Mouse (Mus musculus): ENCODE measurements around the gene Olfr527. TPM values are rescaled to one million over a fixed set of nuclear protein-coding genes. Genes with fewer than 3 reads are reported as not detected.

Gene Olfr527
- not detected in 2 replicates for polyA plus RNA-seq (2012; rRNA removed)

GRCm38 (mm10) chr7:140333717-140334116 lies at the start of gene Olfr527:
Gene Olfr527 (plus strand): TSS chr7:140334017.
- 94% methylated on average over 2 of the region's 2 CpGs for WGBS

GRCm38 (mm10) chr7:140295746-140296145 lies 38.1 kb upstream of the Olfr527 start:
- Histone ChIP-seq H3K27me3 (ENCODE audit: control insufficient read depth, insufficient read depth, low read length) (no peaks in the 10 kb centered on the region), H3K4me3 (ENCODE audit: extremely low read depth, insufficient read depth, insufficient read length) (no peak overlapping the region), H3K36me3 (ENCODE audit: control insufficient read depth, insufficient read depth, low read length) (no peaks in the 10 kb centered on the region), H3K4me1 (ENCODE audit: control insufficient read depth, insufficient read depth, insufficient read length) (no peaks in the 10 kb centered on the region), H3K27ac (ENCODE audit: insufficient read depth, low read length) (no peak overlapping the region)
- WGBS = 93% methylated on average over 9 of the region's 9 CpGs
- TF ChIP-seq POLR2A (IDR thresholded peaks at IDR 0.05; ENCODE audit: low read depth, low read length) (no peak), CTCF (IDR thresholded peaks at IDR 0.05; ENCODE audit: extremely low read depth, insufficient read depth, insufficient read length, insufficient replicate concordance) (no peak)
- DNase-seq (ENCODE audit: low read depth in 1 of 2, low spot score in 2 of 2) = no peak

More at GRCm38 (mm10) chr7:140333717-140334116, at the start of gene Olfr527:
- Histone ChIP-seq H3K4me1 (ENCODE audit: control insufficient read depth, insufficient read depth, insufficient read length) (no peaks in the 10 kb centered on the region), H3K27me3 (ENCODE audit: control insufficient read depth, insufficient read depth, low read length) (no peaks in the 10 kb centered on the region), H3K4me3 (ENCODE audit: extremely low read depth, insufficient read depth, insufficient read length) (no peak within 1 kb of the TSS), H3K27ac (ENCODE audit: insufficient read depth, low read length) (no peak within 1 kb of the TSS), H3K36me3 (ENCODE audit: control insufficient read depth, insufficient read depth, low read length) (no peaks in the 10 kb centered on the region)
- TF ChIP-seq POLR2A (IDR thresholded peaks at IDR 0.05; ENCODE audit: low read depth, low read length) = no peak
- TF ChIP-seq CTCF (IDR thresholded peaks at IDR 0.05; ENCODE audit: extremely low read depth, insufficient read depth, insufficient read length, insufficient replicate concordance) = no peak
- DNase-seq (ENCODE audit: low read depth in 1 of 2, low spot score in 2 of 2) = no peak

- H3K4me3 ChIP-seq (ENCODE audit: extremely low read depth, insufficient read depth, insufficient read length) = no peak overlapping the region
- no peak for DNase-seq (ENCODE audit: low read depth in 1 of 2, low spot score in 2 of 2)
- no peaks in the 10 kb centered on the region for H3K4me1 ChIP-seq (ENCODE audit: control insufficient read depth, insufficient read depth, insufficient read length)
- no peak for TF ChIP-seq POLR2A (IDR thresholded peaks at IDR 0.05; ENCODE audit: low read depth, low read length)
- no peak for TF ChIP-seq CTCF (IDR thresholded peaks at IDR 0.05; ENCODE audit: extremely low read depth, insufficient read depth, insufficient read length, insufficient replicate concordance)
- H3K36me3 ChIP-seq (ENCODE audit: control insufficient read depth, insufficient read depth, low read length) = no peaks in the 10 kb centered on the region
- WGBS = 81% methylated on average over 6 of the region's 6 CpGs
- no peaks in the 10 kb centered on the region for H3K27me3 ChIP-seq (ENCODE audit: control insufficient read depth, insufficient read depth, low read length)
- no peak overlapping the region for H3K27ac ChIP-seq (ENCODE audit: insufficient read depth, low read length)
Measured at GRCm38 (mm10) chr7:140296876-140297275, 36.9 kb upstream of the Olfr527 start.

- DNase-seq (ENCODE audit: low read depth in 1 of 2, low spot score in 2 of 2) = no peak
- TF ChIP-seq CTCF (IDR thresholded peaks at IDR 0.05; ENCODE audit: extremely low read depth, insufficient read depth, insufficient read length, insufficient replicate concordance) (no peak), POLR2A (IDR thresholded peaks at IDR 0.05; ENCODE audit: low read depth, low read length) (no peak)
- WGBS = 82% methylated on average over 3 of the region's 3 CpGs
- Histone ChIP-seq H3K27me3 (ENCODE audit: control insufficient read depth, insufficient read depth, low read length) (no peaks in the 10 kb centered on the region), H3K4me1 (ENCODE audit: control insufficient read depth, insufficient read depth, insufficient read length) (no peaks in the 10 kb centered on the region), H3K36me3 (ENCODE audit: control insufficient read depth, insufficient read depth, low read length) (no peaks in the 10 kb centered on the region), H3K27ac (ENCODE audit: insufficient read depth, low read length) (no peak overlapping the region), H3K4me3 (ENCODE audit: extremely low read depth, insufficient read depth, insufficient read length) (no peak overlapping the region)
Measured at GRCm38 (mm10) chr7:140299416-140299815, 34.4 kb upstream of the Olfr527 start.

GRCm38 (mm10) chr7:140319861-140320385 lies 13.9 kb upstream of the Olfr527 start:
- H3K4me1 ChIP-seq (ENCODE audit: control insufficient read depth, insufficient read depth, insufficient read length) = no peaks in the 10 kb centered on the region
- TF ChIP-seq CTCF (IDR thresholded peaks at IDR 0.05; ENCODE audit: extremely low read depth, insufficient read depth, insufficient read length, insufficient replicate concordance) = no peak
- H3K4me3 ChIP-seq (ENCODE audit: extremely low read depth, insufficient read depth, insufficient read length) = no peak overlapping the region
- no peaks in the 10 kb centered on the region for H3K36me3 ChIP-seq (ENCODE audit: control insufficient read depth, insufficient read depth, low read length)
- H3K27me3 ChIP-seq (ENCODE audit: control insufficient read depth, insufficient read depth, low read length) = no peaks in the 10 kb centered on the region
- H3K27ac ChIP-seq (ENCODE audit: insufficient read depth, low read length) = no peak overlapping the region
- no peak for DNase-seq (ENCODE audit: low read depth in 1 of 2, low spot score in 2 of 2)
- 88% methylated on average over 3 of the region's 3 CpGs for WGBS

- no peaks in the 10 kb centered on the region for H3K36me3 ChIP-seq (ENCODE audit: control insufficient read depth, insufficient read depth, low read length)
- 48% methylated on average over 1 of the region's 1 CpGs for WGBS
Measured at GRCm38 (mm10) chr7:140320558-140320957, 13.3 kb upstream of the Olfr527 start, which contains the start of gene Olfr525. Gene Olfr525 (plus strand): TSS chr7:140320858.

GRCm38 (mm10) chr7:140321135-140321534 lies 12.7 kb upstream of the Olfr527 start:
- Histone ChIP-seq H3K27ac (ENCODE audit: insufficient read depth, low read length) (no peak overlapping the region), H3K27me3 (ENCODE audit: control insufficient read depth, insufficient read depth, low read length) (no peaks in the 10 kb centered on the region), H3K4me3 (ENCODE audit: extremely low read depth, insufficient read depth, insufficient read length) (no peak overlapping the region), H3K4me1 (ENCODE audit: control insufficient read depth, insufficient read depth, insufficient read length) (no peaks in the 10 kb centered on the region), H3K36me3 (ENCODE audit: control insufficient read depth, insufficient read depth, low read length) (no peaks in the 10 kb centered on the region)
- no peak for TF ChIP-seq POLR2A (IDR thresholded peaks at IDR 0.05; ENCODE audit: low read depth, low read length)
- no peak for TF ChIP-seq CTCF (IDR thresholded peaks at IDR 0.05; ENCODE audit: extremely low read depth, insufficient read depth, insufficient read length, insufficient replicate concordance)
- DNase-seq (ENCODE audit: low read depth in 1 of 2, low spot score in 2 of 2) = peak in 1 of 2 experiments; percentile 12

More at GRCm38 (mm10) chr7:140320558-140320957, 13.3 kb upstream of the Olfr527 start, which contains the start of gene Olfr525:
- no peaks in the 10 kb centered on the region for H3K4me1 ChIP-seq (ENCODE audit: control insufficient read depth, insufficient read depth, insufficient read length)
- no peak within 1 kb of the TSS for H3K4me3 ChIP-seq (ENCODE audit: extremely low read depth, insufficient read depth, insufficient read length)
- TF ChIP-seq CTCF (IDR thresholded peaks at IDR 0.05; ENCODE audit: extremely low read depth, insufficient read depth, insufficient read length, insufficient replicate concordance) (no peak), POLR2A (IDR thresholded peaks at IDR 0.05; ENCODE audit: low read depth, low read length) (no peak)
- no peaks in the 10 kb centered on the region for H3K27me3 ChIP-seq (ENCODE audit: control insufficient read depth, insufficient read depth, low read length)
- no peak for DNase-seq (ENCODE audit: low read depth in 1 of 2, low spot score in 2 of 2)
- H3K27ac ChIP-seq (ENCODE audit: insufficient read depth, low read length) = no peak within 1 kb of the TSS

Measured in spleen, adult 2 months (tissue).